Mouse (Mus musculus) hematopoietic stem cell, adult 5-6 weeks (primary cell): Measurements from ENCODE around the gene Mpped2. TPM values are rescaled to one million over a fixed set of nuclear protein-coding genes. Genes with fewer than 3 reads are reported as not detected.

Experiments used
- ATAC-seq, 2 experiments: fragments of 125-278 bp in 1 of 2; replicated peaks in 1 of 2; 2 replicates each; pipeline ENCODE4 v1.8.0; 2016 to 2017; ENCODE audit warnings: inconsistent platforms in 2 of 2, mild to moderate bottlenecking in 2 of 2, moderate number of reproducible peaks in 2 of 2, low read depth in 1 of 2, moderate TSS enrichment in 1 of 2; ENCODE audit not compliant: low FRiP score in 2 of 2, poor library complexity in 2 of 2, severe bottlenecking in 2 of 2, insufficient read depth in 1 of 2, low TSS enrichment in 1 of 2
- total RNA-seq: library from RNA; stranded (forward); fragments of 172-1452, 232-1000 nt; gene quantifications from 2 replicates; pipeline ENCODE4 v1.2.3, GENCODE M21; 2017

Gene Mpped2
- total RNA-seq, 1 experiment from 2014 or later, result 0.89 TPM

DNA sequence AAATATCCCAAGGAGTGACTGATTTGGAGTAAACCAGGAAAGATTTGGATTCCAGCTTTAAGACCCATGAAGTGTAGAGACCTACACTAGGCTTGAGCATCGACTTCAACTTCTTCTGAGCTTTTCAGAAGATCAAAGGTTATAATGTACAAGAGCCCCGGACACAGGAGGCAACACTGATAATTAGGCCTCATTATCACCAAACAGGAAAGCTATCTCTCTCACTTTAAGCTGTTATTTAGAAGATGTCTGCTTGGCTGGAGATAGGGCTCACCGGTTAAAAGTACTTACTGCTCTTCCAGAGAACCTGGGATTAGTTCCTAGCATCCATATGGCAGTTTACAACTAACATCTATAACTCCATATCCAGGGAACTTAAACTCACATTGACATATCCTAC, 39.1 kb downstream of the Mpped2 start:
- ATAC-seq, result no peak

DNA sequence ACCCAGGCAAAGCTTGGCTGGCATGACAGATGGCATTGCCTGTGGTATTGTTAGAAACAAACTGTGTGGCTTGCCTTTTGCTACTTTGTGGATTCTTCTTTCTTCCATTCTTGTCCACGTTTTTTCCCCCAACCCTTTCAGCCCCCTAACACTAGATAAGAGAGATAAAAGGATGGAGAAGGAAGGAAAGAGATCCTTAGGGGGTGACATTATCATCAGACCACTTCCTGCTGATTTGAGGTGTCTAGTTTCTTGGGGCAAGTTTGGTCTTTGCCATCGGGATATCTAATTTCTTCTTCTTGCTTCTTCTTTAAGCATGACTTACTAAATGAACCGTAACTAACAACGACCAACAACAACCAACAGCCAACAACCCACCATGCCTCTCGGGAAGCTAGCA, 40.3 kb downstream of the Mpped2 start:
- ATAC-seq, result no peak

DNA sequence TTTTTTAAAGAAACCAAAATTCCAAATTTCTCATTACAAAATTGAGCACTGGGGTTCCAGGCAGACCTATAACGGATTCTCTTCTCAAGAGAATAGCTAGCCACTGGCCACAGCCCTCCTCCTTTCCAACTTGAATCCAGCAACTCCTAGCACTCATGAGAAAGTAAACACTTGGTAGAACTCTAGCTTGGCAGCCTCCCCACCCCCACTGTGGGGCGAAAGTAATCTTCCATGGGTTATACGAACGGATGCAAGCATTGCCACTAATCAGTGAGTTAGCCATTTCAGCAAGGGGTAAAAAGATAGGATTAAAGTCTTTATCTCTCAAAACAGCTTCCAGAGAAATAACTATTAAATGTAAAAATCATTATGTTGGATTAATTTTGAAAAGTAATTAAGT, 40.9 kb downstream of the Mpped2 start:
- ATAC-seq, result no peak

DNA sequence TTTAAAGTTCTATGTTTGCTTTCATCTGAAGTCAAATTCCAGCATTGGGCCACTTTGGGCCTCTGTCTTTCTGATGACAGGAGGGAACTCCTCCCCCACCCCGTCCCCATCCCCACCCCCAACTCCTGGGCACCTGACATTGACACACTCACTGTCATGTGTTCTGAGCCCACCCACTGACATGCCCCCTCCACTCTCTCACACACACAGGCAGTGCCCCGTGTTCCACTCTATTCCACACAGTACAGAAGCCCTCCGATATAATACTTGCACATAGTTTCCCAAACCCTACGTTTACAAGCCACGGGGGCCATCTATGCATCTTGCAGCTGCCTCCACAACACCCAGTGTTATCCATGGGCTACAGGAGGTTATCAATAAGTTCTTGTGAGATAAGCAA, 42.1 kb downstream of the Mpped2 start:
- no peak for ATAC-seq

DNA sequence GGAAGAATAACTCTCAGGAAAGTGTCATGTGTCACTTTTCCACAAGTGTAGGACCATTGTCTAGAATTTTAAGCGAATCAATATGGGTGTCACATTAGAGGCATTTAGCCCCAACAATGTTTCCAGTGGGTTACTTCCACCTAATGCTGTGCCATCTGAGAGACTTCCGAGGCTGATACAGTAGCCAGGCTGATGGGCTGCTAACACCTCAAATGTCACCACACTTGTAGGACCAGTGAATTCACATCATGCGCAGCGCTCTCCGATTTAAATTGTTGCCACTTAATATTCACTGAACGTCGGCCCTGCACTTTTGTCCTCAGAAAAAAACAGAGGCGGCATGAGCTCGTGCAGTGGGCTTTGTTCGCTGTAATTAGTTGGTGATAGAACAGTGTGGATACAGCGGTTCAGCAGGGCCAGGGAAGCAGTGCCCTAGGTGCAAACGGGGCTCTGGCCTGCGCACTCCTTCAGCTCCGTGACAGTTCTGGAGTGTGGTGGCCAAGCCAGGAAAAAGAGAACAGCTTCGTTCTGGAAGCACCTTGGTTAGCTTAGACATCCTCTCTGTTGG, 42.8 kb downstream of the Mpped2 start:
- no peak for ATAC-seq

DNA sequence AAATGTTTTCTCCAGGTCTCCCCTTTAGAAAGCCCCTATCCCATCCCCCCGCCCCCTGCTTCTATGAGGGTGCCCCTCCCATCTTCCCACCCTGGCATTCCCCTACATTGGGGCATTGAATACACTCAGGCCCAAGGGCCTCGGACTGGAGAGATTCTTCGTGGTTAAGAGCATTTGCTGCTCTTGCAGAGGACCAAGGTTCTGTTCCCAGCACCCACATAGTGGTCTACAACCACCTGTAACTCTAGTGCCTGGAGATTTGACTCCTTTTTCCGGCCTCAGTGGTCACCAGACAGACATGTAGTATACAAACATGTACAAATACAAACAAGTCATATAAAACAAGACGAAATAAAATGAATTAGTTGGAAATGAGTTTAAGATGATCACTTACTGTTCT, 45.9 kb downstream of the Mpped2 start:
- no peak for ATAC-seq

DNA sequence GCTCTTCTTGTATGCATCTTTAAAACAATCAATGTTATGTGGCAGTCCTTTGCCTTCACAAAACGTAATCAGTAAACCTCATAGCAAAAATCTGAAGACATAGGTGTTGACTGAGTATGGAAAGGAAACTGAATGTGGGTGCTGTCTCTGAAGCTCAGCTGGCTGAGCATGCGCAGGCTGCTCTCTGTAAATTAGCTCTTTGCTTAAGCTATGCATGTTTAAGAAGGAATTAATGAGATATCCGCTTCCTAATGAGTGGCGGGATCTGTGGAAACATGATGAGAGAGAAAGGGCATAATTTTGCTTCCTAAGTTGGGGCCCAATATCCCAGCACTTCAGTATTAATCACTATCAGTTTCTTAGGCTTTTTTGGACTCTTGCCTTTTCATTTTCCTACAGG, 51.0 kb downstream of the Mpped2 start:
- no peak for ATAC-seq

DNA sequence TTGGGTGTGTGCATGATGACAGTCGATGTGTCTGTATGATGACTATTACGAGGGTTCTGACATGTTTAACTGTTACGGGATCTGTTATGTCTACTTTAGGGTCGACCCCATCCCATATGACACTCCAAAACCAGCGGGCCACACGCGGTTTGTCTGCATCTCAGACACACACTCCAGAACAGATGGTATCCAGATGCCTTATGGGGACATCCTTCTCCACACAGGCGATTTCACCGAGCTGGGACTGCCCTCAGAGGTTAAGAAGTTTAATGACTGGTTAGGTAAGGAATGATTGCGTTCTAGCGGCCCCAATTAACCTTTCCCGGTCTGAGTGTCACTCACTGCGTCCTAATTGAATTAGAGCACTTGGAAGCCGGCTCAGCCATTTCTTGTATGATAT, 51.5 kb downstream of the Mpped2 start:
- ATAC-seq, result no peak

DNA sequence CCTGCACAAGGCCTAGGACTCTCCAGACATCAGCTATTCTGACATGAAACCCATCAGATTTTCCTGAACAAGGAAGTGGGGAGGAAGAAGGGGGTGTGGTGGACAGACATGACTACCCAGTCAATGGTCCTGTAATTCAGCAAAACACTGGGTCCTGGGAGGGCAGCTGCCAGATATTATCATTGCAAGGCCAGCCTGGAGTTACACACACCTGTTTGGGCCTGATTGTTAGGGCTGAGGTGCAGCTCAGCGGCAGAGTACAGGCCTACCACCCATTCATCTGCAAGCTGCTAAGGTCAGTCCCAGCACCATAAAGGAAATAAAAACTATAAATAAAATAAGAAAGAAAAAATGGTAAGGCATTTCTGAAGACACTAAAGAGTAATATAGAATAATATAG, 52.3 kb downstream of the Mpped2 start:
- no peak for ATAC-seq

DNA sequence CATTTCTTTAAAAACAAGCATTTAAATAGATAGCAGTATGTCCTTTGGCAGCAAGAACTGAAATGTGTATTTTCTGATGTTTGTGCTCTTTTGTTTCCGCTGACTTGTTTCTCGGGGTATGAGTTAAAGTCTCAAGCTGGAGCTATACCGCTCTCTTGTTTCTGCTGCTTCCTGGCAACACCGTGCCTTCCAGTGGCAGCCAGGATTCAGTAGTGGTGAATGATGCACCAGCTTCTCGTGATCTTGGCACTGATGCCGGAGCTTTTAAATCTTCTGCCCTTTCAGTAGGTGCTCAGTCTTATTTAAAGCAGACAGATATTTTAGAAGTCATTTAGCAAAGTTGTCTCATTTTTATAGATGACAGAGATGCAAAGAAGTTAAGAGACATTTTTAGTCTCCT, 53.1 kb downstream of the Mpped2 start:
- no peak for ATAC-seq

DNA sequence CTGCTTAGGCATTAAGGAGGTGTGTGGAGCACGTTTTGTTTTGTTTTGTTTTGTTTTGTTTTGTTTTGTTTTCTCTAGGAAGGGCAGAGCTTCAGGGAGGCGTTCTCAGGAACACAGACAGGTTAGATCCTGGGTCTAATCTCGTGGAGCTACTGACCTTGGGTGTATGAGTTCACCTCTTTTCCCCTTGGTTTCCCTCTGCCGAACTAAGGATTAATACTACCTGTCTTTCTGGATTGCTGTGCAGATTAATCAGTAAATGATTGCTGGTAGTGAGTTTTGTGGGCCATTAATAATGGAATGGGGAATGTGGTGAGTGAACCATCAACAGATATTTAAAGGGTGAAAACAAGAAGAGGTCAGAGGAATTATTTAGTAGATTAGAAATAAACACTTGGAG, 53.8 kb downstream of the Mpped2 start:
- ATAC-seq, result no peak

DNA sequence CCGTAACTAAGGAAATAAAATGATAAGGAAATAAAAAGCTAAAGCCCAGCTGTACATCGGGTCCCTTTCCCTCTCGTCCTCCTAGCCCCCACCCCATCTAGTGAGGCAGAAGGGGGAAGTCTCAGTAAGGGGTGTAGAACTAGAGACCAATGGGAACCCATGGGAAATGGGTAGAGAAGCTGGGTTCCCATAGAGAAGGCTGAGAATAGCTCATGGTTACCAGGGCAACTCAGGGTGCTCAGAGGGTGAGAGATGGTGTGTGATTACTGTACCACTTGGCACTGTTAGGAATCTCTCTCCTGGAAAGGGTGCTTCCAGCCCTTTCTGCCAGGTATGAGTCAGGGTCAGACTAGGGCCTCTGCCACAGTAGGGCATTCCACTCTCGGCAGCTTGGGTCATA, 54.3 kb downstream of the Mpped2 start:
- ATAC-seq, result no peak

DNA sequence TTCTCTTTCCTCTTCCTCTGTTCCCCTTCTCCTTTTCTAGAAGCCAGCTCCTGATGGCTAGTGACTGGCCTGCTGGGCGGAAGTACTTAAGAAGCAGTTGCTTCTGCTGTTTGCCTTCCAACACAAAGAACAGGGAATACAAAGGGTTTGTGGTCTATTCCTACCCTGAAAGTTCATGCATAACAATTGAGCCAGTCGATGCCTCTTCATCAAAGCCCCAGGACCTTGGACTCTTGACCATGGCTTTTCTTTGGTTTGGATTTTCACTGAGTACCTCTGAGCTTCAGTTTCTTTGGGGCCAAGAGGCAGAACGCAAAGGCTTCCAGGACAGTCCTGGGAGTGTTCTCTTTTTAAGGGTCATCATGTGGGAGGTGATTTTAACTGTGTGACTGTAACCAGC, 57.8 kb downstream of the Mpped2 start:
- no peak for ATAC-seq

DNA sequence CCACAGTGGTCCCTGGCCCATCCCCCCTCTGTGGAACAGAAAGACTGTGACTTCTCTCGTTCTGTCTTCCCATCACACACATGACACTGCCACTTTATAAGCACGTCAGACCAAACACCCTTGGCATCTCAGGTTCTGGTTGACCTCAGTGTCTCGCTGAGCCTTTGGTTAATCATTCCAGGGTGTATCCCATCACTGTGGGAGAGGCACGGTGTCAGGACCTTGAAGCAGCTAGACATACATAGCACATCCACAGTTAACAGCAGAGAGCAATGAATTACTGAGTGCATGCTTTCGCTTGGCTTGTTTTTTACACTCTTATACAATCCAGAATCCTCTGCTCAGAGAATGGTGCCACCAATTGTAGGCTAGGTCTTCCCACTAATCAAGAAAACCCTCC, 60.6 kb downstream of the Mpped2 start:
- no peak for ATAC-seq

DNA sequence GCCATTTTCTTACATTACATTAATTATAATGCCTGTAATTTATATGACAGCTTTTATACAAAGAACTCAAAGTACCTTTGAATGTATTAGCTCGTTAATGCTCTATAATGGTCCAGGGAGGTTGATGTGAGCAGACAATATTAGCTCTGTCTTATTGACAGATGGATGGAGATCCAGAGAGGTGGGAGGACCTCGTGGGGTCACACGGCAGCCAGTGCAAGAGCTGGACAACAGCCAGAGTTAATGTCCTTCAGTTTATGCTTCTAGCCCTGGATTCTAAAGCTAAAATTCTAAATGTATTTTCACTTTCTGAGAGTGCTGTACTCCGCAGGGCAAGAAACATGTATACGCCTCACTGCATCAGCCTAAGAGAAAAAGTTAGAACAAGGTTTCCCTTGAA, 61.6 kb downstream of the Mpped2 start:
- ATAC-seq, result no peak

DNA sequence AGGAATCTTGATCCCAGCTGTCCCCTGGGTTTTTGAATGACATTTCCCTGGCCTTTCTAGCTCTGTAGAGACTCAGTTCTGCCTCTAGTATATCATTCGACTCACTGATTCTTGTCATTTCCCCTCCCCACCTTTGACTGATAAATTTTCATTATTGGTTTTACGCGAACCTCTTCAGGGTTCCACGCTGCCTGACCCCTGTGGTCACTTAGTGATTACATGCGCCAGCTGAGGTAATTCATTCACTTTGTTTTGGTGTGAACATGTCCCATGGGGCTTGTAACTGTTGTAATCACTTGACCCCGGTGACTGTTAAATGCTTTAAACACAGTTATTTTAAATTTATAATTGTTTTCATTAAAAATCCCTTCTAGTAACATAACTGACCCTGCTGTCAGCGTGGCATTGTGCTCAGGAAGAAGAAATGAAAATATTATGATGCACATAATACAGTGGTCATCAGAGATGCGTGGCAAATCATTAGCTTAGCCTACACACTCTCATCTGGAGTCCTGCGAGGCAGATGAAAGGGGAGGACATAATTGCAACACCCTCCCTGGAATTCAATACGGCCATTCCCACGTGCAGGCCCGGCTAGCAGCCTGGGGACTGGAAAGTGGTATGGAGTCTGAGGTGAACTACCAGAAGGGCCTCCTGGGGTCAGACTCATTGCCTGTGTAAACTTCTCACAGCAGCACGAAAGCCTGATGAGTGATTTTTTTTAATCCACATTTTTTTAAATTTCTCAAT, 63.5 kb downstream of the Mpped2 start:
- no peak for ATAC-seq

DNA sequence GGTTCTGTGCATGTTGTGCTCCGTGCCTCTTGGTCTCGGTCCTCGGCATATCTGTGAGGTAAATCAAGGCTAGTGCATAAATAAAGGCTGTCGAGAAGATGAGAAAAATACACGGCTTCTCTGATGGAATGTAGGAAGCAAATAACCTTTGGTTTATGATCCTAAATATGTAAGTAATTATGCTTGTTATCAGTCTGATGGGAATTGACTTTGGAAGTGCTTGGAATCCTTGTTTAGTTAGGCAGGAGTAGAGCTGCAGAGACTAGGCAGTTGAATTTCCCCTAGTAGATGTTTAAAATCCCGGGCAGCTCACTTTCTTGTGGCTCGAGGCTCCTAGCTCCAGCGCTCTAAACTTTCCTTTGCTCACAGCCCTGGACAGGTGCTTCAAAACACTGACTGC, 69.9 kb downstream of the Mpped2 start:
- ATAC-seq, result no peak

DNA sequence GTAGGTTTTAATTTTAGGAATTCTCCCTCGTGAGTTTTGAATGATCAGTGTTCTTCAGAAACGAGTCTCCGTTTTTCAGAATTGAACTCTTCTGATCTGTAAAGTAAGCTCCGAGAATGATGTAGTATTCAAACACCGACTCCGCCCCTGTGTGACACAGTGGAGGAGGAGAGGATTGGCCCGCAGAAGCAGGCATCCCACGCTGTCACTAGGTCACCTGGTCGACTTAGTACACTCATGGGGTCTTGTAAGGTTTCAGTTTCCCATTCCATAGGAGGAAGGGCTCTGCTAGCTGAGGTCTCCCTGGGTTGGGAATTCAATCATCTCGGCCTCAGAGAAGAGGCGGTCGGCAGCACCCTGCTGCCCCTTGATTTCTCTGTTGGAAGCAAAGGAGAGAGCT, 76.2 kb downstream of the Mpped2 start:
- no peak for ATAC-seq

DNA sequence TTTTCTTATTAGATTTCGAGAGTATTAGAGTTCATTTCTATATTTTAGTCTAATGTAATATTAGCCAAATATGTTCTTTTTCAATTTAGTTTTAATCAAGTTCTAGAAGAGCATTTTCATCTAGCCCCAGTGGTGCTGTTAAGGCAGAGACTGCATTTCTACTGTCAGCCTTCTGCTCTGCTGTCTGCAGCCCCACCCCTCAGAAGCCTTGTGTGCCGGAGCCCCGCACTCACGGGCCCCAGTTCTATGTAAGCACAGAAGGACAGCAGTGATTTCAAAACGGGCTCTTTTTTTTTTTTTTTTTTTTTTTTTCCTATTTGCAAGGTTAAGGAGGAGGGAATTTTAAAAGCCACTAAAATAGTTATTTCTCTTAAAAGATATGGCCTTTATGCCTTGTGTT, 79.6 kb downstream of the Mpped2 start:
- ATAC-seq, result no peak
